Mouse (Mus musculus) kidney, embryonic 15.5 days (tissue): ENCODE results near the gene Trhde. TPM values are rescaled to one million over a fixed set of nuclear protein-coding genes. Genes with fewer than 3 reads are reported as not detected.
A peak's percentile ranks its signal among the peaks of the same experiment; 100 is the strongest.

ENCODE experiments used
- ATAC-seq: fragments of 200-750 bp; cut with Nextera tagmentation; replicated peaks from 2 replicates; pipeline ENCODE4 v1.8.0; 2017; ENCODE audit warnings: moderate TSS enrichment; ENCODE audit not compliant: low FRiP score
- H3K27ac ChIP-seq: fragments of 300-500 bp; sonication (generic); 2 replicates; pipeline ENCODE4 v1.5.1; 2015; ENCODE audit warnings: mild to moderate bottlenecking, inconsistent platforms
- H3K27me3 ChIP-seq: fragments of 300-500 bp; sonication (generic); 2 replicates; pipeline ENCODE4 v1.6.1; 2015; ENCODE audit warnings: inconsistent platforms
- H3K36me3 ChIP-seq: fragments of 300-500 bp; sonication (generic); 2 replicates; pipeline ENCODE4 v1.6.1; 2015; ENCODE audit warnings: inconsistent platforms
- H3K4me1 ChIP-seq: fragments of 300-500 bp; sonication (generic); 2 replicates; pipeline ENCODE4 v1.6.1; 2015; ENCODE audit warnings: inconsistent platforms
- H3K4me2 ChIP-seq: fragments of 300-500 bp; sonication (generic); 2 replicates; pipeline ENCODE4 v1.6.1; 2015; ENCODE audit warnings: moderate library complexity, mild to moderate bottlenecking, inconsistent platforms
- H3K4me3 ChIP-seq: fragments of 300-500 bp; sonication (generic); replicated peaks from 2 replicates; pipeline ENCODE4 v1.5.1; 2015; ENCODE audit warnings: mild to moderate bottlenecking, inconsistent platforms
- H3K9ac ChIP-seq: fragments of 300-500 bp; sonication (generic); 2 replicates; pipeline ENCODE4 v1.6.1; 2015; ENCODE audit warnings: mild to moderate bottlenecking, inconsistent platforms
- H3K9me3 ChIP-seq: fragments of 300-500 bp; sonication (generic); replicated peaks from 2 replicates; pipeline ENCODE4 v1.6.1; 2016; ENCODE audit warnings: inconsistent platforms
- WGBS: fragments of 180-500 bp; shearing (Covaris S2); methylation state at CpG from one replicate; pipeline ENCODE4 v1.1.7; 2015; ENCODE audit warnings: mixed read lengths; 5-methylcytosine and 5-hydroxymethylcytosine counted together
- polyA plus RNA-seq: library from polyadenylated mRNA; unstranded; fragments of >200 nt; fragmentation: Nextera tagmentation; extraction: Ambion mirVana; gene quantifications from 2 replicates; pipeline ENCODE4 v1.2.1, GENCODE M21; 2015

The Trhde gene
- 0.14 and 0.29 TPM in 2 replicates for polyA plus RNA-seq

GRCm38 (mm10) chr10:114802161-114802651, at the start of gene Trhde:
Gene Trhde, minus strand, starts transcription at chr10:114802307.
- Histone ChIP-seq H3K4me1 (peaks cover 26% of the 10 kb centered on the region), H3K9me3 (no peaks in the 10 kb centered on the region), H3K9ac (peak within 1 kb of the TSS; percentile 26; the same call in 1 of the 2 replicates), H3K27ac (no peak within 1 kb of the TSS), H3K4me2 (peak within 1 kb of the TSS; percentile 98), H3K27me3 (peaks cover 64% of the 10 kb centered on the region), H3K4me3 (peak within 1 kb of the TSS; percentile 60), H3K36me3 (no peaks in the 10 kb centered on the region)
- peak; percentile 6; the same call in 1 of the 2 replicates for ATAC-seq
- WGBS: under 1% methylated on average over 30 of the region's 30 CpGs

- Histone ChIP-seq H3K4me3 (no peak overlapping the region), H3K9ac (no peak overlapping the region)
- 90% methylated on average over 12 of the region's 12 CpGs for WGBS
Measured at GRCm38 (mm10) chr10:114841966-114842365, 39.9 kb upstream of the Trhde start.

GRCm38 (mm10) chr10:114841440-114841839, 39.3 kb upstream of the Trhde start:
- 55% methylated on average over 5 of the region's 5 CpGs for WGBS
- H3K27me3 ChIP-seq: no peaks in the 10 kb centered on the region
- H3K9ac ChIP-seq: no peak overlapping the region
- no peak overlapping the region for H3K27ac ChIP-seq
- no peak overlapping the region for H3K4me3 ChIP-seq
- ATAC-seq: no peak
- H3K4me2 ChIP-seq: no peak overlapping the region
- H3K4me1 ChIP-seq: no peaks in the 10 kb centered on the region
- no peaks in the 10 kb centered on the region for H3K36me3 ChIP-seq
- no peaks in the 10 kb centered on the region for H3K9me3 ChIP-seq

More at GRCm38 (mm10) chr10:114841966-114842365, 39.9 kb upstream of the Trhde start:
- no peak overlapping the region for H3K4me2 ChIP-seq
- no peaks in the 10 kb centered on the region for H3K4me1 ChIP-seq
- H3K27me3 ChIP-seq: no peaks in the 10 kb centered on the region
- H3K36me3 ChIP-seq: no peaks in the 10 kb centered on the region
- ATAC-seq: no peak
- H3K9me3 ChIP-seq: no peaks in the 10 kb centered on the region
- H3K27ac ChIP-seq: no peak overlapping the region

- Histone ChIP-seq H3K4me3 (no peak overlapping the region), H3K27ac (no peak overlapping the region), H3K27me3 (no peaks in the 10 kb centered on the region), H3K9me3 (no peaks in the 10 kb centered on the region), H3K9ac (no peak overlapping the region), H3K4me2 (no peak overlapping the region), H3K36me3 (no peaks in the 10 kb centered on the region), H3K4me1 (no peaks in the 10 kb centered on the region)
- ATAC-seq: no peak
- 54% methylated on average over 7 of the region's 7 CpGs for WGBS
Measured at GRCm38 (mm10) chr10:114831313-114831712, 29.2 kb upstream of the Trhde start.

- 52% methylated on average over 3 of the region's 3 CpGs for WGBS
- no peaks in the 10 kb centered on the region for H3K9me3 ChIP-seq
- H3K27me3 ChIP-seq: peaks cover 12% of the 10 kb centered on the region; the same call in 1 of the 2 replicates
- H3K4me2 ChIP-seq: no peak overlapping the region
- no peak overlapping the region for H3K4me3 ChIP-seq
- H3K4me1 ChIP-seq: no peaks in the 10 kb centered on the region
- H3K9ac ChIP-seq: no peak overlapping the region
- ATAC-seq: no peak
- H3K27ac ChIP-seq: no peak overlapping the region
- H3K36me3 ChIP-seq: no peaks in the 10 kb centered on the region
Measured at GRCm38 (mm10) chr10:114808799-114809198, 6.7 kb upstream of the Trhde start.

GRCm38 (mm10) chr10:114805884-114806283, 3.8 kb upstream of the Trhde start:
- peaks cover 40% of the 10 kb centered on the region for H3K27me3 ChIP-seq
- H3K9ac ChIP-seq: no peak overlapping the region
- H3K4me2 ChIP-seq: no peak overlapping the region
- no peak overlapping the region for H3K27ac ChIP-seq
- no peaks in the 10 kb centered on the region for H3K36me3 ChIP-seq
- H3K4me1 ChIP-seq: peaks cover 18% of the 10 kb centered on the region
- no peak for ATAC-seq
- no peaks in the 10 kb centered on the region for H3K9me3 ChIP-seq
- H3K4me3 ChIP-seq: no peak overlapping the region
- 36% methylated on average over 3 of the region's 3 CpGs for WGBS

GRCm38 (mm10) chr10:114801457-114802160, 498 bp downstream of the Trhde start:
- peak overlapping the region; percentile 26; the same call in 1 of the 2 replicates for H3K9ac ChIP-seq
- H3K27me3 ChIP-seq: peaks cover 62% of the 10 kb centered on the region
- H3K27ac ChIP-seq: no peak overlapping the region
- H3K4me3 ChIP-seq: peak overlapping the region; percentile 60
- H3K4me1 ChIP-seq: peaks cover 26% of the 10 kb centered on the region
- under 1% methylated on average over 64 of the region's 66 CpGs for WGBS
- H3K9me3 ChIP-seq: no peaks in the 10 kb centered on the region
- no peaks in the 10 kb centered on the region for H3K36me3 ChIP-seq
- peak; percentile 87 for ATAC-seq
- H3K4me2 ChIP-seq: peak overlapping the region; percentile 98

- no peaks in the 10 kb centered on the region for H3K36me3 ChIP-seq
- H3K9ac ChIP-seq: no peak overlapping the region
- peak; percentile 34 for ATAC-seq
- WGBS: 6% methylated on average over 75 of the region's 75 CpGs
- H3K4me1 ChIP-seq: peaks cover 26% of the 10 kb centered on the region
- H3K27ac ChIP-seq: no peak overlapping the region
- H3K4me3 ChIP-seq: peak overlapping the region; percentile 60
- H3K27me3 ChIP-seq: peaks cover 62% of the 10 kb centered on the region
- no peaks in the 10 kb centered on the region for H3K9me3 ChIP-seq
- peak overlapping the region; percentile 98 for H3K4me2 ChIP-seq
Measured at GRCm38 (mm10) chr10:114800331-114801304, 1.5 kb downstream of the Trhde start.

GRCm38 (mm10) chr10:114799481-114799880, 2.6 kb downstream of the Trhde start:
- Histone ChIP-seq H3K36me3 (no peaks in the 10 kb centered on the region), H3K9ac (no peak overlapping the region), H3K27ac (no peak overlapping the region), H3K27me3 (peaks cover 54% of the 10 kb centered on the region), H3K4me3 (no peak overlapping the region), H3K4me1 (peaks cover 26% of the 10 kb centered on the region), H3K4me2 (no peak overlapping the region), H3K9me3 (no peaks in the 10 kb centered on the region)
- no peak for ATAC-seq
- WGBS: 84% methylated on average over 4 of the region's 4 CpGs

GRCm38 (mm10) chr10:114798788-114799187, 3.3 kb downstream of the Trhde start:
- 47% methylated on average over 1 of the region's 1 CpGs for WGBS
- no peak overlapping the region for H3K4me2 ChIP-seq
- no peak overlapping the region for H3K9ac ChIP-seq
- ATAC-seq: no peak
- H3K27ac ChIP-seq: no peak overlapping the region
- no peaks in the 10 kb centered on the region for H3K36me3 ChIP-seq
- no peaks in the 10 kb centered on the region for H3K9me3 ChIP-seq
- no peak overlapping the region for H3K4me3 ChIP-seq
- H3K27me3 ChIP-seq: peaks cover 52% of the 10 kb centered on the region
- H3K4me1 ChIP-seq: peaks cover 29% of the 10 kb centered on the region

GRCm38 (mm10) chr10:114798218-114798617, 3.9 kb downstream of the Trhde start:
- H3K27me3 ChIP-seq: peaks cover 47% of the 10 kb centered on the region
- no peak overlapping the region for H3K4me3 ChIP-seq
- WGBS: 56% methylated on average over 5 of the region's 5 CpGs
- no peaks in the 10 kb centered on the region for H3K36me3 ChIP-seq
- H3K4me2 ChIP-seq: no peak overlapping the region
- peaks cover 29% of the 10 kb centered on the region for H3K4me1 ChIP-seq
- no peaks in the 10 kb centered on the region for H3K9me3 ChIP-seq
- H3K9ac ChIP-seq: no peak overlapping the region
- no peak overlapping the region for H3K27ac ChIP-seq
- ATAC-seq: no peak

GRCm38 (mm10) chr10:114797664-114798063, 4.4 kb downstream of the Trhde start:
- no peak overlapping the region for H3K4me2 ChIP-seq
- no peak overlapping the region for H3K9ac ChIP-seq
- no peak overlapping the region for H3K4me3 ChIP-seq
- H3K27me3 ChIP-seq: peaks cover 42% of the 10 kb centered on the region
- no peak for ATAC-seq
- H3K4me1 ChIP-seq: peaks cover 29% of the 10 kb centered on the region
- H3K27ac ChIP-seq: no peak overlapping the region
- no peaks in the 10 kb centered on the region for H3K9me3 ChIP-seq
- no peaks in the 10 kb centered on the region for H3K36me3 ChIP-seq
- WGBS: 84% methylated on average over 1 of the region's 1 CpGs
